Mouse (Mus musculus) C2C12 (cell line): Measurements from ENCODE around the gene Pde2a.

Experiments used
- CTCF ChIP-seq: IDR thresholded peaks from one replicate; pipeline ENCODE4 v1.5.1; 2011; ENCODE audit not compliant: control insufficient read depth, insufficient read depth, insufficient read length
- MAX ChIP-seq: IDR thresholded peaks from one replicate; pipeline ENCODE4 v1.6.1; 2011; ENCODE audit warnings: mild to moderate bottlenecking, control low read depth

GRCm38 (mm10) chr7:101490952-101491351 lies 69.5 kb downstream of the Pde2a start:
- no peak for TF ChIP-seq CTCF
- no peak for TF ChIP-seq MAX
